Mouse (Mus musculus) thymus, adult 2 months (tissue): Measurements from ENCODE around the gene Actc1.

Source experiments
- CTCF ChIP-seq: fragments of 200-500 bp; IDR thresholded peaks from 2 replicates; pipeline ENCODE4 v1.5.1; 2012; ENCODE audit warnings: mild to moderate bottlenecking, control low read depth, low read length, moderate library complexity, borderline replicate concordance; ENCODE audit not compliant: control insufficient read depth, poor library complexity, insufficient read depth; ENCODE audit errors: extremely low read depth
- POLR2A ChIP-seq: fragments of 200-500 bp; IDR thresholded peaks from 2 replicates; pipeline ENCODE4 v1.6.1; 2012; ENCODE audit warnings: mild to moderate bottlenecking, low read length, control low read depth, moderate library complexity; ENCODE audit not compliant: control insufficient read depth, poor library complexity, insufficient read depth; ENCODE audit errors: extremely low read depth

- TF ChIP-seq CTCF (no peak), POLR2A (no peak)
Observed at GRCm38 (mm10) chr2:114018136-114018535, 35.2 kb downstream of the Actc1 start.
